Mouse (Mus musculus) G1E (cell line): Measurements from ENCODE around the gene Slc32a1.

Experiments
- CTCF ChIP-seq: IDR thresholded peaks from 2 replicates; pipeline ENCODE4 v1.5.1; 2012; ENCODE audit warnings: low read depth, low read length, inconsistent platforms, mixed read lengths
- POLR2AphosphoS5 ChIP-seq: IDR thresholded peaks from 2 replicates; pipeline ENCODE4 v1.6.1; 2012; ENCODE audit warnings: low read depth, low read length, inconsistent platforms; ENCODE audit not compliant: insufficient replicate concordance

GRCm38 (mm10) chr2:158655806-158656205 is 45.2 kb downstream of the Slc32a1 start:
- TF ChIP-seq POLR2AphosphoS5 (no peak), CTCF (no peak)
